Mouse (Mus musculus) ZHBTc4 (cell line): ENCODE measurements around the gene Cuzd1.

Source experiments
- DNase-seq: peaks from one replicate; pipeline ENCODE4 v3.0.0-alpha.2; 2011; ENCODE audit warnings: low read depth, low spot score

The Cuzd1 gene

GRCm38 (mm10) chr7:131322192-131322591, at the start of gene Cuzd1:
Gene Cuzd1, minus strand, starts transcription at chr7:131322292.
- DNase-seq = no peak

- DNase-seq = no peak
Observed at GRCm38 (mm10) chr7:131371470-131371860, 49.4 kb upstream of the Cuzd1 start.

- peak; percentile 95 for DNase-seq
Observed at GRCm38 (mm10) chr7:131370648-131371469, 48.8 kb upstream of the Cuzd1 start, which contains the start of gene Pstk. Gene Pstk, plus strand, starts transcription at chr7:131371141.

GRCm38 (mm10) chr7:131364131-131364530, 42.0 kb upstream of the Cuzd1 start:
- no peak for DNase-seq

GRCm38 (mm10) chr7:131362615-131363300, 40.7 kb upstream of the Cuzd1 start, which contains the start of gene 2310057M21Rik:
Gene 2310057M21Rik, minus strand, starts transcription at chr7:131362759.
- DNase-seq = peak; percentile 100

- no peak for DNase-seq
Observed at GRCm38 (mm10) chr7:131362269-131362614, 40.1 kb upstream of the Cuzd1 start.

GRCm38 (mm10) chr7:131356105-131356504, 34.0 kb upstream of the Cuzd1 start:
- no peak for DNase-seq

GRCm38 (mm10) chr7:131345856-131346541, 23.9 kb upstream of the Cuzd1 start:
- no peak for DNase-seq

- DNase-seq = peak; percentile 28
Observed at GRCm38 (mm10) chr7:131337502-131338068, 15.5 kb upstream of the Cuzd1 start.

GRCm38 (mm10) chr7:131333564-131333963, 11.5 kb upstream of the Cuzd1 start, which contains the start of gene Fam24a:
Gene Fam24a, plus strand, starts transcription at chr7:131333864.
- no peak for DNase-seq

- DNase-seq = no peak
Observed at GRCm38 (mm10) chr7:131331688-131332087, 9.6 kb upstream of the Cuzd1 start.

GRCm38 (mm10) chr7:131329416-131329815, 7.3 kb upstream of the Cuzd1 start, which contains the start of gene Fam24b:
Gene Fam24b, minus strand, starts transcription at chr7:131329516.
- DNase-seq = no peak

- no peak for DNase-seq
Observed at GRCm38 (mm10) chr7:131327054-131327453, 5.0 kb upstream of the Cuzd1 start.

- no peak for DNase-seq
Observed at GRCm38 (mm10) chr7:131318340-131318739, 3.8 kb downstream of the Cuzd1 start.

GRCm38 (mm10) chr7:131317587-131317986, 4.5 kb downstream of the Cuzd1 start:
- peak; percentile 63 for DNase-seq

GRCm38 (mm10) chr7:131314493-131314892, 7.6 kb downstream of the Cuzd1 start:
- no peak for DNase-seq

GRCm38 (mm10) chr7:131306733-131307132, 15.4 kb downstream of the Cuzd1 start:
- DNase-seq = no peak

GRCm38 (mm10) chr7:131303340-131303739, 18.8 kb downstream of the Cuzd1 start:
- no peak for DNase-seq

- DNase-seq = no peak
Observed at GRCm38 (mm10) chr7:131297151-131297550, 24.9 kb downstream of the Cuzd1 start.

- no peak for DNase-seq
Observed at GRCm38 (mm10) chr7:131265851-131266250, 56.2 kb downstream of the Cuzd1 start.

GRCm38 (mm10) chr7:131264251-131264650, 57.8 kb downstream of the Cuzd1 start:
- no peak for DNase-seq

- no peak for DNase-seq
Observed at GRCm38 (mm10) chr7:131260946-131261345, 61.1 kb downstream of the Cuzd1 start.
